Mouse (Mus musculus) embryonic fibroblast, embryonic 13.5 days (primary cell): ENCODE measurements at regions not wholly inside any gene's neighbourhood (a gene's known extent, or its start where the extent isn't known, plus 50 kb on each side); places are given as distances from the start of the nearest gene placed in this dataset.

ENCODE experiments used
- H3K27ac ChIP-seq: 2 replicates; pipeline ENCODE4 v1.5.1; 2012; ENCODE audit warnings: low read length, control low read depth, inconsistent platforms; ENCODE audit not compliant: insufficient read depth
- H3K4me1 ChIP-seq: 2 replicates; pipeline ENCODE4 v1.6.1; 2011; ENCODE audit warnings: low read length; ENCODE audit not compliant: control insufficient read depth, insufficient read depth
- H3K4me3 ChIP-seq: 2 replicates; pipeline ENCODE4 v1.5.1; 2011; ENCODE audit warnings: mild to moderate bottlenecking, control low read depth, low read length; ENCODE audit not compliant: insufficient read depth
- CTCF ChIP-seq: IDR thresholded peaks from 2 replicates; pipeline ENCODE4 v1.5.1; 2011; ENCODE audit warnings: mild to moderate bottlenecking, control low read depth, low read length, moderate library complexity, borderline replicate concordance; ENCODE audit not compliant: insufficient read depth
- POLR2A ChIP-seq: IDR thresholded peaks from 2 replicates; pipeline ENCODE4 v1.6.1; 2011; ENCODE audit warnings: low read depth, mild to moderate bottlenecking, control low read depth, low read length, moderate library complexity

- Histone ChIP-seq H3K4me3 (no peak overlapping the region), H3K4me1 (no peaks in the 10 kb centered on the region), H3K27ac (no peak overlapping the region)
- no peak for TF ChIP-seq POLR2A
- no peak for TF ChIP-seq CTCF
Measured at GRCm38 (mm10) chr1:41054426-41054955, 249.1 kb downstream of the Tmem182 start.

GRCm38 (mm10) chr1:41055761-41056160, 250.4 kb downstream of the Tmem182 start:
- Histone ChIP-seq H3K27ac (0 out of 2 replicates have a peak overlapping the region, but pooled peaks have one; percentile 35), H3K4me3 (no peak overlapping the region), H3K4me1 (no peaks in the 10 kb centered on the region)
- TF ChIP-seq CTCF = no peak
- no peak for TF ChIP-seq POLR2A

- Histone ChIP-seq H3K4me3 (no peak overlapping the region), H3K4me1 (no peaks in the 10 kb centered on the region), H3K27ac (no peak overlapping the region)
- TF ChIP-seq POLR2A (no peak), CTCF (no peak)
Measured at GRCm38 (mm10) chr1:41065130-41065529, 259.7 kb downstream of the Tmem182 start.

GRCm38 (mm10) chr1:41104869-41105268, 299.5 kb downstream of the Tmem182 start:
- Histone ChIP-seq H3K4me1 (no peaks in the 10 kb centered on the region), H3K27ac (no peak overlapping the region), H3K4me3 (no peak overlapping the region)
- TF ChIP-seq POLR2A (no peak), CTCF (no peak)

GRCm38 (mm10) chr1:41121636-41122175, 316.3 kb downstream of the Tmem182 start:
- TF ChIP-seq CTCF (no peak), POLR2A (no peak)
- Histone ChIP-seq H3K27ac (no peak overlapping the region), H3K4me1 (no peaks in the 10 kb centered on the region), H3K4me3 (no peak overlapping the region)

- no peak for TF ChIP-seq POLR2A
- no peak for TF ChIP-seq CTCF
Measured at GRCm38 (mm10) chr1:41131410-41131809, 326.0 kb downstream of the Tmem182 start.

GRCm38 (mm10) chr1:41133143-41133542, 327.7 kb downstream of the Tmem182 start:
- H3K4me3 ChIP-seq = no peak overlapping the region
- no peak for TF ChIP-seq CTCF
- peak overlapping the region; percentile 61; the same call in 1 of the 2 replicates for H3K27ac ChIP-seq
- H3K4me1 ChIP-seq = peaks cover 4% of the 10 kb centered on the region

More at GRCm38 (mm10) chr1:41131410-41131809, 326.0 kb downstream of the Tmem182 start:
- H3K27ac ChIP-seq = no peak overlapping the region
- no peak overlapping the region for H3K4me3 ChIP-seq
- peaks cover 4% of the 10 kb centered on the region for H3K4me1 ChIP-seq

GRCm38 (mm10) chr1:41133946-41134345, 328.5 kb downstream of the Tmem182 start:
- Histone ChIP-seq H3K27ac (peak overlapping the region; percentile 61), H3K4me1 (peaks cover 4% of the 10 kb centered on the region), H3K4me3 (no peak overlapping the region)
- TF ChIP-seq POLR2A = no peak
- TF ChIP-seq CTCF = no peak

- Histone ChIP-seq H3K4me1 (peaks cover 2% of the 10 kb centered on the region; the same call in 1 of the 2 replicates), H3K27ac (no peak overlapping the region), H3K4me3 (no peak overlapping the region)
- TF ChIP-seq POLR2A = no peak
- no peak for TF ChIP-seq CTCF
Measured at GRCm38 (mm10) chr1:41139725-41140124, 334.3 kb downstream of the Tmem182 start.

- TF ChIP-seq POLR2A (no peak), CTCF (no peak)
Measured at GRCm38 (mm10) chr1:41140542-41140941, 335.1 kb downstream of the Tmem182 start.

More at GRCm38 (mm10) chr1:41140542-41140941, 335.1 kb downstream of the Tmem182 start:
- Histone ChIP-seq H3K4me1 (peaks cover 2% of the 10 kb centered on the region; the same call in 1 of the 2 replicates), H3K4me3 (no peak overlapping the region), H3K27ac (no peak overlapping the region)
